Mouse (Mus musculus) Patski (cell line): ENCODE data around the gene Abhd5. TPM values are rescaled to one million over a fixed set of nuclear protein-coding genes. Genes with fewer than 3 reads are reported as not detected.

Experiments
- ATAC-seq: fragments of 100-300 bp; one replicate; pipeline ENCODE4 v1.8.0; 2021
- CTCF ChIA-PET: fragments of 350-600 bp; sonication (Branson Sonifier 250); formaldehyde crosslinking; loops from one replicate; lab custom pipeline; 2022; ENCODE audit warnings: inconsistent platforms; lab: Charles Lee
- POLR2A ChIA-PET: fragments of 350-600 bp; sonication (Branson Sonifier 250); formaldehyde crosslinking; loops from one replicate; lab custom pipeline; 2022; ENCODE audit warnings: antibody characterized with exemption, inconsistent platforms; lab: Charles Lee
- DNase-seq: peaks from one replicate; pipeline ENCODE4 v3.0.0-alpha.2; 2011; ENCODE audit warnings: low read depth, low spot score
- H3K27me3 ChIP-seq: fragments of 371-371 bp; one replicate; pipeline ENCODE4 v1.5.1; 2021
- CTCF ChIP-seq: fragments of 100-300 bp; IDR thresholded peaks from one replicate; pipeline ENCODE4 v1.5.1; 2021
- in situ Hi-C: fragments of 300-500 bp; cut with MboI; formaldehyde crosslinking; loops from 3 replicates; pipeline ENCODE4 v1.11.1; 2018; ENCODE audit warnings: low pct_unique_long_range_greater_than_20kb, mixed read lengths
- polyA plus RNA-seq: library from polyadenylated mRNA; unstranded; gene quantifications from one replicate; pipeline ENCODE4 v1.2.3, GENCODE M21; 2021

Abhd5 gene
- polyA plus RNA-seq, 1 experiment from 2014 or later = 33.9 TPM

DNA sequence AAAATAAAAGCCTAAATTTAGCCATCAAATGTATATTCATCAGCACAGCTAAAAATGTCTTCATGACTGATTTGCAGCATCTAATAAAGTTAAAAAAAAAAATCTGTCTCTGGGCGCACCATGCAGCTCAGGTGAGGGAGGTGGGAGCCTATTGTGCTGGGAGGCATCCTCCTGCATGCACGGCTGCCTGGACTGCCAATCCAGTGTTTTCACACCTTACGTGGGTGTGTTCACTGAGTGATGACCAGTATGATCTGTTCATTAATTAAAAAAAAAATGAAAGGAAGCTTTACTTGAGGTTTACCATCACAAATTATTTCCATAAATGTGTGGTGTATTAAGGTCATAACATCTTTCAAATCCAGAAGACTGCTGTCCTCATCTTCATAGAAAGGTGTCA lies 6.1 kb upstream of the Abhd5 start:
- ChIA-PET CTCF (interaction anchor here (1.2 kb wide), 1 partner anchor 25 kb away, joined by 3 read pairs; no protein-coding TSS in a partner anchor), POLR2A (no interaction called here)
- DNase-seq (no peak), ATAC-seq (no peak)
- H3K27me3 ChIP-seq = no peaks in the 10 kb centered on the region
- no peak for TF ChIP-seq CTCF
- in situ Hi-C loops = no loop called here

DNA sequence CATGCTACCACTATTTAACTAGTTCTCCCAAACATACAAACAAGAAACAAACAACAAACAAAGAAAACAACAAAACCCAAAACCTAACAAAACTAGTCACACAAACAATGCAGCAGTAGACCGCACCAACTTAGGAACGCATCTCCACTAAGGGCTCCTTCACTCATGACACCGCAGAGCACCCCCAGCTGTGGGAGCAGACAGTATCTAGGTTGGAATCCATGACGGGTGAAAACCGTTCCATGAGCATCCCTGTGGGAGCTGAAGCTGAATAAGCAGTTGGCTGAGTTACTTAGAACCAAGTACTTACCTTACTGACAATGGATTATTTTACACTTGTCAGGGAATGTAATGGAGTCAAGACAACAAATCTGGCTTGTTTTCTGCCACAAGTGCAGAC lies 5.3 kb upstream of the Abhd5 start:
- in situ Hi-C loops = no loop called here

DNA sequence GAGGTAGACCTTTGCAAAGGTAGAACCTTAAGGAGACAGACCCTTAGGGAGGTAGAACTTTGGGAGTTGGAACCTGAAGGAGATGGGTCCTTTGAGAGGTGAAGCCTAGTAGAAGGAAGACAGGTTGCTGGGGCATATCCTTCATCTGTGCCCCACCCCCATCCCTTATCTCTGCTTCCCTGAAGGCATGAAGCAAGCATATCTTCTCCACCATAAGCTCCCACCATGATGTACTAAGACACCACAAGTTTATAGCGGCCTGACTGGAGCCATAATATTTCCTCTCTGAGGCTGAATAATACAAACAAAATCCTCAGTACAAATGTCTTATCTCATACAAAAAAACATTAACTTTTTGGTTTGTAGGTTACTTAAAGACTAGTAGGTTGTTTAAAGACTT lies 3.5 kb upstream of the Abhd5 start:
- no peak for TF ChIP-seq CTCF
- H3K27me3 ChIP-seq = no peaks in the 10 kb centered on the region
- in situ Hi-C loops = no loop called here
- no peak for DNase-seq
- ATAC-seq = no peak
- POLR2A ChIA-PET = no interaction called here
- CTCF ChIA-PET = no interaction called here

More for the DNA sequence above, 5.3 kb upstream of the Abhd5 start:
- DNase-seq = no peak
- H3K27me3 ChIP-seq = no peaks in the 10 kb centered on the region
- ATAC-seq = no peak
- no peak for TF ChIP-seq CTCF
- ChIA-PET CTCF (no interaction called here), POLR2A (no interaction called here)

DNA sequence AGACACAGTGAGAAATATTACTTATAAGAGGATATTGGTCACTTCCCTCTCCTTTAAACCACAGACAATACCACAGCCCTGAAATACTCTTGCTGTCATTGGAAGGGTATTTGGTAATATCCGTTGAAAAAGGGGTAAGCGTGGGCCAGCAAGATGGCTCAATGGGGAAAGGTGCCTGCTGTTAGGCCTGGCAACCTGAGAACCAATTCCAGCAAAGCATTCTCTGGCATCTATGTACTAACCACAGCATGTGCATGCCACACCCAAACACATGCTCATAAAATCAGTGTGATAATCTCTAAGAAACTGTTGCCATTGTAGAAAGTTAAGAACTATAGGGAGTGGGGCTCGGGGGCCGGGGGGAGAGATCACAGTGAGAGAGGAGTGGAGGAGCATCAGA lies 2.1 kb upstream of the Abhd5 start:
- DNase-seq = no peak
- H3K27me3 ChIP-seq = no peaks in the 10 kb centered on the region
- ATAC-seq = no peak
- CTCF ChIA-PET = no interaction called here
- in situ Hi-C loops = no loop called here
- TF ChIP-seq CTCF = no peak
- POLR2A ChIA-PET = no interaction called here

DNA sequence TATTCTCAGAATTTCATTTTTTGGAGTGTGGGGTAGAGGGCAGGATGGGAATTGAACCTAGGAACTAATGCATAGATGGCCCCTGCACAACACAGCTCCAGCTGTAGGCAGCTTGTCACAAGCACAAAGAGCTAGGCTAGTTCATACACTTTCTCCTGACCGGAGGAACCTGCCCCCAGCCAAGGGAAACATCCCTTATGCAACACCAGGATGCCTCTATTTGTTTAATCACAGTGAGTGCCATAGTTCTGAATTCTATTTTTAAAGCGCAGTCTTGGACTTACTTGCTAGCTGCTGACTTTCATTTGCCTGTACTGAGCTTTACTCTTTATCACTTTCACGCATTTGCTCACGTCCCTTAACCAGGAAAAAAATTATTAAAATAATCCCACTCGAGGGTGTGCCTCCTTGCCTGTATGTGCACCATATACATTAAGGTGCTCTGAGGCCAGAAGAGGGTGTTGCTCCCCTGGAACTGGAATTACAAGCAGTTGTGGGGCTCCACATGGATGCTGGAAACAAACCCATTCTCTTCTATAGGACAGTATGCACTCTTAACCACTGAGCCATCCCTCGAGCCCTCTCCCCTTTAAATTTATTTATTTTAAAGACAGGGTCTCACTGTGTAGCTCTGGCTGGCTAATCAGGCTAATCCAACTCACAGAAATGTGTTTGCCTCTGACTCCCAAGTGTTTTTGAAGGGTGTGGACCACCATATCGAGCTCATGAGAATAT lies 845 bp upstream of the Abhd5 start:
- ATAC-seq = no peak
- ChIA-PET CTCF (interaction anchor here (1.1 kb wide), 1 partner anchor 10 kb away, joined by 3 read pairs; no protein-coding TSS in a partner anchor), POLR2A (no interaction called here)
- TF ChIP-seq CTCF = no peak
- in situ Hi-C loops = no loop called here
- DNase-seq = no peak
- H3K27me3 ChIP-seq = no peaks in the 10 kb centered on the region

DNA sequence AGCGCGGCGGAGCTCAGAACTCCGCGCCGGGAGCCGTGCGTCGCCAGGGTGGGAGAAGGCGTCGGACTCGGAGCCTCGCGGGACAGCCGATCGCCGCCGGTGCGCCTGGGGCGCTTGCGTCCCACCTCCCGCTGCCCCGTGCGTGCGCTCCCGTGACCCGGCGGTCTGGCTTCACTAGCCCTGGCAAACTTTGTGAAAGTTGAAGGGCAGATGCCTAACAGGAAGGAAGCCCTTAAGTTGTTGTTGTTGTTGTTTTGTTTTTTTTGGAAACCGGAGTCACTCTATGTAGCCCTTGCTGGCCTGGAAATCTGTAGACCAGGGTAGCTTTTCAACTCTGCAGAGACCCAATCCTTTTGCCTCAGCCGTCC lies 601 bp downstream of the Abhd5 start:
- ChIA-PET CTCF (interaction anchor here (1.1 to 1.9 kb wide), 2 partner anchors 12 to 67 kb away, joined by 3 to 6 read pairs; no protein-coding TSS in a partner anchor), POLR2A (no interaction called here)
- ATAC-seq (peak; percentile 41), DNase-seq (no peak)
- TF ChIP-seq CTCF = peak; percentile 32
- no peaks in the 10 kb centered on the region for H3K27me3 ChIP-seq
- in situ Hi-C loops = no loop called here

DNA sequence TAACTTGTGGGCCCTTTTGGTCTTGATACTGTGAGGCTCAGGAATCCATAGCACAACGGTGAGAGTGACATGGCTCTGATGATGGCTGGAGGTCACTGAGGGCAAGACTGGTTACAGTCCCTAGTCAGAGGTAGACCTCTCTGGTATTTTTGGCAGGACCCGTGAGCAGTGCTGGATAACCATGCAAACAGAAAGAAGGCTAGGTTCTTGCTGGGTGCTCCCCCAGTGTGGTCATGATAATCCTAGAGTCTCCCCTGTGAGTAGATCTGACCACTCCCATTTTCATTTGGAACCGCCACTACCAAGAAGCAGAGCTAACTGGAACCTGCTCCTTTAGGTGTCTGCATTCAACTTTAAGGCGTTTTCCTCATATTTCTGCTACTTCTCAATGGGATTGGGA lies 1.5 kb downstream of the Abhd5 start:
- H3K27me3 ChIP-seq = no peaks in the 10 kb centered on the region
- in situ Hi-C loops = no loop called here
- no peak for ATAC-seq
- DNase-seq = no peak
- ChIA-PET POLR2A (no interaction called here), CTCF (interaction anchor here (1.1 to 1.9 kb wide), 2 partner anchors 11 to 68 kb away, joined by 3 to 6 read pairs; no protein-coding TSS in a partner anchor)
- TF ChIP-seq CTCF = no peak

DNA sequence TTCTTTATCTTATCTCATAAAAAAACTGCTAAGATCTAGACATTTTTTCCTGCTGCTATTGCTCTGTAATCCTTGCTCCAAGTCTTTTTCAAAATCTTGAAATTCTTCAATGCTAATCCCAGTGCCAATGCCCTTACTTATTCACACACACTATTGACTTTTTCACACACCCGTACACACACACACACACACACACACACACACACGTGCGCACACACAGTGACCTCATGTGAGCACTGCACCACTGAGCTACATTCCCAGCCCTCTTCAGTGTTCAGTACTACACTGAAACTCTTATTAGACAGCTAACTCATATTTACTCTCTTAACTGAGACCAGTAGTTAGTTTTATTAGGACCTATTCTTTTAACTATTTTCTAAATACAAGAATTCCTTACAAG lies 2.8 kb downstream of the Abhd5 start:
- ATAC-seq (no peak), DNase-seq (no peak)
- ChIA-PET POLR2A (interaction anchor here (1.2 kb wide), 1 partner anchor 9 kb away, joined by 3 read pairs; no protein-coding TSS in a partner anchor), CTCF (no interaction called here)
- in situ Hi-C loops = no loop called here
- no peak for TF ChIP-seq CTCF
- H3K27me3 ChIP-seq = no peaks in the 10 kb centered on the region

DNA sequence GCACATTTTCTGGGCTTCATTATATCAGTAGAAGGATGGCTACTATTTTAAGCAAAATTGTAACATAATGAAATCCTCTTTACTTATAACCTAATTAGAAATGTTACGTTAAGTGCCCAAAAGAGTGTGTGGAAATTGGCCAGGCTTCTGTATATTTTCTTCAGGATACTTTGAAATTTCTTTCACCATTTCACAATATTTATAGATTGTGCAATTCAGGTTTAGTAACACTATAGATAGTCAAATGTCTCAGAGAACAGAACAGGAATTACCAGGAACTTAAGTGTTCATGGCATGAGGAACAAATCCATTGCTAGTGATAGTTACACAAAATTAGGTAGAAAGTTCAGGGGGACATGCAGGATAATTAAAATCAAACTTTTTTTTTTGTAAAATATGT lies 5.7 kb downstream of the Abhd5 start:
- TF ChIP-seq CTCF = no peak
- H3K27me3 ChIP-seq = no peaks in the 10 kb centered on the region
- DNase-seq (no peak), ATAC-seq (no peak)
- CTCF ChIA-PET = no interaction called here
- in situ Hi-C loops = no loop called here
- POLR2A ChIA-PET = no interaction called here

DNA sequence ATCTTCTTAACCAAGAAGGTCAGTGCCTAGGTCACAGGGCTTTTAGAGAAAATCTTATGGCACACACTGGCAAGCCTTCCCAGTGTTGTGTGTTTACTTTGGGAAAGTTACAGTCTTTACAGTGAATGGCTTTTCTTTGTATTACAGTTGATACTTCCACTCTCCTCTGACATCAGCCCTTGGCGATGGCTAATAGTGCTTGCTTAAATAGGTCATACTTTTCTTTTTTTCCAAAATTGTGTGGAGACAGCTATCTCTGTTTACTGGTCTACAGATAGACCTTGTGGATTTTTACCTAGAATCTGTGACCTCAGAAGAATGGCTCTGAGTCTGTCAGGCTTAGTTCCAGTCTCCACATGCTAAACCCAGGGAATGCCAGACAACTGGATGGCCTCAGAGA lies 6.2 kb downstream of the Abhd5 start:
- in situ Hi-C loops = no loop called here
- DNase-seq (no peak), ATAC-seq (no peak)
- H3K27me3 ChIP-seq = no peaks in the 10 kb centered on the region
- CTCF ChIA-PET = no interaction called here
- no peak for TF ChIP-seq CTCF
- POLR2A ChIA-PET = no interaction called here

DNA sequence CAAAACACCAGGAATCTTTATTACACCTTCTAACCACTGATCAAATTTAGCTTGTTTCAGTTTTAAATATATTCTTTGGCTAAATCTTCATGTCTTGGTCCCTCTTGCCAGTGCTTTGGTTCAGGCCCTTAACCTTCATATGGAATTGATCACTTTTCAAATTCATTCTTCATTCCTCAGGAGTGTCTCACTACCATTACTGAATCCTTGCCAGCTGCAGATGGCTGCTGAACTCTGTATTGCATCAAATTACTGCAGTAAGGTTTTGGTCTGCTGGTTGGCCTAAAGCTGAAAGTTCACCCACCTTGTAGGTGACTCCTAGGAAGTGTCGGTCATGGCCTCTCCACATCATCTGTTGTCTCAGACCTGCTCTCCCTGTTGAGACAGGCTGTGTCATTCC lies 12.8 kb downstream of the Abhd5 start:
- H3K27me3 ChIP-seq = no peaks in the 10 kb centered on the region
- TF ChIP-seq CTCF = no peak
- POLR2A ChIA-PET = interaction anchor here (1.3 kb wide), 1 partner anchor 8 kb away, joined by 3 read pairs; no protein-coding TSS in a partner anchor
- no peak for ATAC-seq
- no peak for DNase-seq
- CTCF ChIA-PET = interaction anchor here (1.8 kb wide), 1 partner anchor 11 kb away, joined by 6 read pairs; no protein-coding TSS in a partner anchor
- in situ Hi-C loops = no loop called here
